Mouse (Mus musculus) natural killer cell, adult 2 months (primary cell): ENCODE measurements around the gene Psmb8.
"Not testable (repeated sequence)": the region's sequence is repeated elsewhere in the genome, so short reads cannot be mapped to it uniquely, and the experiment has no call there.

ENCODE experiments used
- DNase-seq, 2 experiments: peaks; one replicate each; pipeline ENCODE4 v3.0.0; 2022; ENCODE audit warnings: low spot score in 2 of 2

Gene Psmb8

GRCm38 (mm10) chr17:34211746-34212365 lies 14.3 kb downstream of the Psmb8 start:
- DNase-seq: no peak

GRCm38 (mm10) chr17:34213936-34214335 lies 16.4 kb downstream of the Psmb8 start:
- no peak for DNase-seq

GRCm38 (mm10) chr17:34215176-34215575 lies 17.7 kb downstream of the Psmb8 start:
- DNase-seq: no peak

GRCm38 (mm10) chr17:34217216-34217928 lies 19.9 kb downstream of the Psmb8 start:
- DNase-seq: no peak

- DNase-seq: no peak
These were observed 20.5 kb downstream of the Psmb8 start for GRCm38 (mm10) chr17:34217986-34218385.

GRCm38 (mm10) chr17:34218675-34219074 lies 21.2 kb downstream of the Psmb8 start:
- no peak for DNase-seq

- DNase-seq: peak; percentile 65 to 73
These were observed 21.6 kb downstream of the Psmb8 start for GRCm38 (mm10) chr17:34219096-34219495.

GRCm38 (mm10) chr17:34219801-34220200 lies 22.3 kb downstream of the Psmb8 start:
- peak in 1 of 2 experiments; percentile 48 for DNase-seq

GRCm38 (mm10) chr17:34220401-34220800 lies 22.9 kb downstream of the Psmb8 start:
- DNase-seq: not testable (repeated sequence)

- no peak for DNase-seq
These were observed 27.3 kb downstream of the Psmb8 start for GRCm38 (mm10) chr17:34224816-34225215.

- no peak for DNase-seq
These were observed 27.9 kb downstream of the Psmb8 start for GRCm38 (mm10) chr17:34225426-34225825.

GRCm38 (mm10) chr17:34225911-34226310 lies 28.4 kb downstream of the Psmb8 start:
- DNase-seq: not testable (repeated sequence)

- DNase-seq: not testable (repeated sequence)
These were observed 33.5 kb downstream of the Psmb8 start for GRCm38 (mm10) chr17:34230971-34231370.

- DNase-seq: not testable (repeated sequence)
These were observed 34.5 kb downstream of the Psmb8 start for GRCm38 (mm10) chr17:34232021-34232420.

- peak; percentile 81 to 92 for DNase-seq
These were observed 37.4 kb downstream of the Psmb8 start for GRCm38 (mm10) chr17:34234926-34235325.

GRCm38 (mm10) chr17:34236691-34237090 lies 39.2 kb downstream of the Psmb8 start:
- no peak for DNase-seq

GRCm38 (mm10) chr17:34237741-34238140 lies 40.2 kb downstream of the Psmb8 start:
- DNase-seq: no peak

- peak; percentile 72 to 82 for DNase-seq
These were observed 41.2 kb downstream of the Psmb8 start, which contains the start of gene H2-Ob for GRCm38 (mm10) chr17:34238706-34239105. Gene H2-Ob, plus strand, starts transcription at chr17:34238903.

- peak in 1 of 2 experiments; percentile 73 for DNase-seq
These were observed 42.1 kb downstream of the Psmb8 start for GRCm38 (mm10) chr17:34239601-34240041.

- DNase-seq: no peak
These were observed 42.8 kb downstream of the Psmb8 start for GRCm38 (mm10) chr17:34240366-34240765.

GRCm38 (mm10) chr17:34240916-34241315 lies 43.4 kb downstream of the Psmb8 start:
- DNase-seq: peak in 1 of 2 experiments; percentile 0

GRCm38 (mm10) chr17:34244656-34245055 lies 47.1 kb downstream of the Psmb8 start:
- no peak for DNase-seq

- DNase-seq: no peak
These were observed 49.5 kb downstream of the Psmb8 start for GRCm38 (mm10) chr17:34247047-34247446.
